Mouse (Mus musculus) kidney, adult 2 months (tissue): ENCODE measurements around the gene Sel1l. TPM values are rescaled to one million over a fixed set of nuclear protein-coding genes. Genes with fewer than 3 reads are reported as not detected.
A peak's percentile ranks its signal among the peaks of the same experiment; 100 is the strongest.

Experiments
- DNase-seq: peaks from one replicate; pipeline ENCODE4 v3.0.0; 2021
- H3K27ac ChIP-seq: fragments of 200-500 bp; 2 replicates; pipeline ENCODE4 v1.5.1; 2012; ENCODE audit warnings: low read depth, low read length, control low read depth, inconsistent platforms; ENCODE audit not compliant: insufficient read depth
- H3K27me3 ChIP-seq: fragments of 200-500 bp; replicated peaks from 2 replicates; pipeline ENCODE4 v1.6.1; 2012; ENCODE audit warnings: mild to moderate bottlenecking, moderate library complexity, low read length, inconsistent platforms; ENCODE audit not compliant: control insufficient read depth, insufficient read depth
- H3K36me3 ChIP-seq: fragments of 200-500 bp; 2 replicates; pipeline ENCODE4 v1.6.1; 2012; ENCODE audit warnings: mild to moderate bottlenecking, moderate library complexity, low read length, inconsistent platforms; ENCODE audit not compliant: control insufficient read depth, insufficient read depth
- H3K4me1 ChIP-seq: fragments of 200-500 bp; 2 replicates; pipeline ENCODE4 v1.6.1; 2011; ENCODE audit warnings: low read length; ENCODE audit not compliant: control insufficient read depth, insufficient read depth
- H3K4me3 ChIP-seq: fragments of 200-500 bp; 2 replicates; pipeline ENCODE4 v1.5.1; 2011; ENCODE audit warnings: mild to moderate bottlenecking, low read depth, low read length, control low read depth; ENCODE audit not compliant: insufficient read depth
- CTCF ChIP-seq: fragments of 200-500 bp; conservative IDR thresholded peaks from 2 replicates; pipeline ENCODE4 v1.5.1; 2011; ENCODE audit warnings: low read depth, mild to moderate bottlenecking, control low read depth, low read length, moderate library complexity, mixed read lengths; ENCODE audit not compliant: insufficient read depth, insufficient read length
- POLR2A ChIP-seq: fragments of 200-500 bp; IDR thresholded peaks from one replicate; pipeline ENCODE4 v1.6.1; 2011; ENCODE audit warnings: low read depth, low read length, control low read depth
- WGBS: fragments of 180-500 bp; shearing (Covaris S2); methylation state at CpG from one replicate; pipeline ENCODE4 v1.1.7; 2018; 5-methylcytosine and 5-hydroxymethylcytosine counted together
- polyA plus RNA-seq: library from polyadenylated mRNA; depleted of rRNA; stranded (reverse); fragments of >200 nt; gene quantifications from 2 replicates; pipeline ENCODE4 v1.2.3, GENCODE M21; 2012

Gene Sel1l
- polyA plus RNA-seq, 1 experiment = 26.9 TPM

- Histone ChIP-seq H3K4me1 (no peaks in the 10 kb centered on the region), H3K4me3 (no peak overlapping the region), H3K27me3 (no peaks in the 10 kb centered on the region), H3K27ac (no peak overlapping the region), H3K36me3 (peaks cover 4% of the 10 kb centered on the region; the same call in 1 of the 2 replicates)
- DNase-seq = peak; percentile 60
- WGBS = 19% methylated on average over 10 of the region's 10 CpGs
- TF ChIP-seq POLR2A (no peak), CTCF (peak; percentile 66)
These were observed 33.0 kb downstream of the Sel1l start for GRCm38 (mm10) chr12:91815990-91816389.

GRCm38 (mm10) chr12:91815552-91815951 is 33.4 kb downstream of the Sel1l start:
- no peak overlapping the region for H3K27ac ChIP-seq
- H3K4me1 ChIP-seq = no peaks in the 10 kb centered on the region
- DNase-seq = no peak
- H3K36me3 ChIP-seq = peaks cover 4% of the 10 kb centered on the region; the same call in 1 of the 2 replicates
- no peaks in the 10 kb centered on the region for H3K27me3 ChIP-seq
- 97% methylated on average over 11 of the region's 11 CpGs for WGBS
- no peak overlapping the region for H3K4me3 ChIP-seq
- no peak for TF ChIP-seq CTCF
- no peak for TF ChIP-seq POLR2A

- peaks cover 2% of the 10 kb centered on the region; the same call in 1 of the 2 replicates for H3K4me1 ChIP-seq
- no peak for TF ChIP-seq POLR2A
- TF ChIP-seq CTCF = no peak
- no peak overlapping the region for H3K27ac ChIP-seq
- H3K36me3 ChIP-seq = peaks cover 6% of the 10 kb centered on the region
- WGBS = 80% methylated on average over 8 of the region's 8 CpGs
- peak; percentile 19 for DNase-seq
- no peak overlapping the region for H3K4me3 ChIP-seq
- H3K27me3 ChIP-seq = no peaks in the 10 kb centered on the region
These were observed 40.0 kb downstream of the Sel1l start for GRCm38 (mm10) chr12:91808911-91809310.

- DNase-seq = no peak
- TF ChIP-seq CTCF (no peak), POLR2A (no peak)
- 81% methylated on average over 6 of the region's 6 CpGs for WGBS
- no peaks in the 10 kb centered on the region for H3K27me3 ChIP-seq
- peaks cover 5% of the 10 kb centered on the region for H3K36me3 ChIP-seq
- no peak overlapping the region for H3K4me3 ChIP-seq
- H3K27ac ChIP-seq = no peak overlapping the region
- H3K4me1 ChIP-seq = peaks cover 2% of the 10 kb centered on the region; the same call in 1 of the 2 replicates
These were observed 41.2 kb downstream of the Sel1l start for GRCm38 (mm10) chr12:91807761-91808160.

GRCm38 (mm10) chr12:91807095-91807494 is 41.9 kb downstream of the Sel1l start:
- Histone ChIP-seq H3K27ac (no peak overlapping the region), H3K27me3 (no peaks in the 10 kb centered on the region), H3K36me3 (peaks cover 5% of the 10 kb centered on the region), H3K4me1 (peaks cover 2% of the 10 kb centered on the region; the same call in 1 of the 2 replicates), H3K4me3 (no peak overlapping the region)
- TF ChIP-seq POLR2A (no peak), CTCF (no peak)
- 85% methylated on average over 11 of the region's 11 CpGs for WGBS
- no peak for DNase-seq

GRCm38 (mm10) chr12:91804262-91804661 is 44.7 kb downstream of the Sel1l start:
- Histone ChIP-seq H3K36me3 (no peaks in the 10 kb centered on the region; the same call in 1 of the 2 replicates), H3K4me1 (peaks cover 2% of the 10 kb centered on the region; the same call in 1 of the 2 replicates), H3K27me3 (no peaks in the 10 kb centered on the region), H3K27ac (no peak overlapping the region), H3K4me3 (no peak overlapping the region)
- TF ChIP-seq CTCF (no peak), POLR2A (no peak)
- 51% methylated on average over 3 of the region's 3 CpGs for WGBS
- DNase-seq = no peak

- no peak for DNase-seq
- H3K4me1 ChIP-seq = no peaks in the 10 kb centered on the region
- TF ChIP-seq POLR2A = no peak
- TF ChIP-seq CTCF = no peak
- WGBS = 87% methylated on average over 13 of the region's 13 CpGs
- no peak overlapping the region for H3K4me3 ChIP-seq
- H3K27ac ChIP-seq = no peak overlapping the region
- H3K27me3 ChIP-seq = no peaks in the 10 kb centered on the region
- H3K36me3 ChIP-seq = no peaks in the 10 kb centered on the region
These were observed 45.6 kb downstream of the Sel1l start for GRCm38 (mm10) chr12:91803207-91803932.
